Mouse (Mus musculus): ENCODE measurements at regions not wholly inside any gene's neighbourhood (a gene's known extent, or its start where the extent isn't known, plus 50 kb on each side); places are given as distances from the start of the nearest gene placed in this dataset.

- TF ChIP-seq CTCF (IDR thresholded peaks at IDR 0.05; ENCODE audit: control insufficient read depth, insufficient read depth, low read length) (no peak), POLR2A (IDR thresholded peaks at IDR 0.05; ENCODE audit: borderline replicate concordance, control insufficient read depth, low read depth, low read length) (no peak)
Measured at GRCm38 (mm10) chr12:112338976-112339375, 150.3 kb upstream of the A530016L24Rik start.
